Mouse (Mus musculus) small intestine, adult 2 months (tissue): Measurements from ENCODE around the gene Gdnf.

Source experiments
- CTCF ChIP-seq: fragments of 200-500 bp; IDR thresholded peaks from 2 replicates; pipeline ENCODE4 v1.5.1; 2012; ENCODE audit warnings: low read depth, mild to moderate bottlenecking, control low read depth, inconsistent platforms, low read length, moderate library complexity, mixed read lengths; ENCODE audit not compliant: insufficient replicate concordance, insufficient read length; ENCODE audit errors: extremely low read depth
- POLR2A ChIP-seq: fragments of 200-500 bp; IDR thresholded peaks from 2 replicates; pipeline ENCODE4 v1.6.1; 2012; ENCODE audit warnings: low read depth, mild to moderate bottlenecking, control low read depth, inconsistent platforms, low read length, moderate library complexity

DNA sequence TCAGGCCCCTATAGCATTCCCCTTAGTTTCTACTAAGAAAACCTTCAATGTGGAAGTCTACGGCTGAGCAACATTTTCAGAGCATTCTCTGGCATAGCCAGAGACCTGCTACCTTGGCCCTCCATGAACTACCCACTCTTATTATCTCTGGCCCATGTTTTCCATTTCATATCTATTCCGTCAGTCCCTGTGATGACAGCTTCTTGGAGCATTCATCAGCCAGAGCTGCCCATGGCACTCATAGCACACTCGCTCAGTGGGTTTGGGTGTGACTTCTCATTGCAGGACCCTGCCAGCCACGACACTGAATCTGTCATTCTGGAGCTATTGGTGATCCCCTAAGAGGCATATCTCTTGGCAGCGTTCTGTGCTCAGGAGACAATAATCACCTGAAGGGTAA lies 29.1 kb upstream of the Gdnf start:
- TF ChIP-seq POLR2A: no peak
- no peak for TF ChIP-seq CTCF
